Mouse (Mus musculus) natural killer cell, adult 2 months (primary cell): ENCODE results near the gene Dcaf7.
"Not testable (repeated sequence)": the region's sequence is repeated elsewhere in the genome, so short reads cannot be mapped to it uniquely, and the experiment has no call there.

ENCODE experiments used
- DNase-seq, 2 experiments: peaks; one replicate each; pipeline ENCODE4 v3.0.0; 2022; ENCODE audit warnings: low spot score in 2 of 2

The Dcaf7 gene

GRCm38 (mm10) chr11:106036548-106037417 is at the start of gene Dcaf7:
Dcaf7 (plus strand) TSS chr11:106036872.
- DNase-seq = peak; percentile 98

GRCm38 (mm10) chr11:105987446-105987845 is 49.2 kb upstream of the Dcaf7 start:
- no peak for DNase-seq

GRCm38 (mm10) chr11:105989446-105989845 is 47.2 kb upstream of the Dcaf7 start:
- no peak for DNase-seq

- DNase-seq = no peak
These were observed 46.4 kb upstream of the Dcaf7 start for GRCm38 (mm10) chr11:105990231-105990630.

GRCm38 (mm10) chr11:105994375-105994774 is 42.3 kb upstream of the Dcaf7 start, which contains the start of gene Ace3:
Ace3 (plus strand) TSS chr11:105994675.
- no peak for DNase-seq

GRCm38 (mm10) chr11:106000062-106000461 is 36.6 kb upstream of the Dcaf7 start:
- DNase-seq = no peak

- peak; percentile 9 to 26 for DNase-seq
These were observed 35.0 kb upstream of the Dcaf7 start for GRCm38 (mm10) chr11:106001718-106002117.

- DNase-seq = no peak
These were observed 32.1 kb upstream of the Dcaf7 start for GRCm38 (mm10) chr11:106004576-106004975.

GRCm38 (mm10) chr11:106005970-106006369 is 30.7 kb upstream of the Dcaf7 start:
- no peak for DNase-seq

- peak in 1 of 2 experiments; percentile 35 for DNase-seq
These were observed 28.9 kb upstream of the Dcaf7 start, which contains the start of gene Kcnh6 for GRCm38 (mm10) chr11:106007821-106008220. Kcnh6 (plus strand) TSS chr11:106008124.

GRCm38 (mm10) chr11:106012711-106013110 is 24.0 kb upstream of the Dcaf7 start:
- no peak for DNase-seq

- no peak for DNase-seq
These were observed 23.0 kb upstream of the Dcaf7 start for GRCm38 (mm10) chr11:106013556-106014225.

- DNase-seq = no peak
These were observed 20.2 kb upstream of the Dcaf7 start for GRCm38 (mm10) chr11:106016440-106016839.

GRCm38 (mm10) chr11:106020051-106020763 is 16.5 kb upstream of the Dcaf7 start:
- DNase-seq = no peak

- no peak for DNase-seq
These were observed 10.9 kb upstream of the Dcaf7 start for GRCm38 (mm10) chr11:106025774-106026173.

GRCm38 (mm10) chr11:106026465-106027151 is 10.1 kb upstream of the Dcaf7 start:
- DNase-seq = peak; percentile 62 to 80

- DNase-seq = no peak
These were observed 9.1 kb upstream of the Dcaf7 start for GRCm38 (mm10) chr11:106027607-106028006.

GRCm38 (mm10) chr11:106032074-106032473 is 4.6 kb upstream of the Dcaf7 start:
- not testable (repeated sequence) for DNase-seq

GRCm38 (mm10) chr11:106033491-106033919 is 3.2 kb upstream of the Dcaf7 start:
- DNase-seq = peak; percentile 66 to 75

- no peak for DNase-seq
These were observed 1.7 kb upstream of the Dcaf7 start for GRCm38 (mm10) chr11:106034986-106035385.

GRCm38 (mm10) chr11:106037418-106037751 is 713 bp downstream of the Dcaf7 start:
- peak; percentile 25 to 41 for DNase-seq

- no peak for DNase-seq
These were observed 7.7 kb downstream of the Dcaf7 start for GRCm38 (mm10) chr11:106044349-106044748.
